7 mouse cellular contexts compared by ENCODE assay signal in the genomic region with DNA sequence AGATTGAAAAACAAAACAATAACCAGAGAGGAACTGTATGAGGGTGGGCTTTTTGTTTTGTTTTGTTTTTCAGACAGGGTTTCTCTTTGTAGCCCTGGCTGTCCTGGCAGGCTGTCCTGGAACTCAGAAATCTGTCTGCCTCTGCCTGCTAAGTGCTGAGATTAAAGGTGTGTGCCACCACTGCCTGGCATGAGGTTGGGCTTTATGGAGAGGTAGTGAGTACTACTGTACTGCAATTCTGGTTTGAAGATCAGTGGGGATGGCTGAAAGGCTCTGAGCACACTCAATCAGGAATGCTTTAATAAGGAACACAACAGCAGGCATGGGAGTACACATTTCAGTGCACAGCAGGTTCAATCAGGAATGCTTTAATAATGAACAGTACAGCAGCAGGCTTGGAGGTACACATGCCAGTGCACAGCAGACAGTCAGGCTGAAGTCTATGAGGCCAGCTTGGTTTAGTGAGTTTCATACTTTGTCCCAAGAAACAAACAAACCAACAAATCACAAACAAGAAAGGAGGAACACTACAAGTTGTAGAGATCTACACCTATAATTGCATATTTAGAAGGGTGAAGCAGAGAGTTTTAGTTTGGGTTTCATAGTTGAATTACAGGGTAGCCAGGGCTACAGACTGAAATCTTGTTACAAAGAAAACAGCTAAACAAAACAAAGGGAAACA. TPM values are rescaled to one million over a fixed set of nuclear protein-coding genes. Genes with fewer than 3 reads are reported as not detected.
A peak's percentile ranks its signal among the peaks of the same experiment; 100 is the strongest.
DNase-seq lines count a peak whose midpoint lies in the region; ATAC-seq and TF ChIP-seq lines count a peak whose summit lies in the region.

No protein-coding gene starts in this region.

- peaks cover 16% of the 10 kb centered on the region for H3K4me1 ChIP-seq in forebrain, embryonic 11.5 days (replicated peaks; ENCODE audit: control insufficient read depth, insufficient read depth, low read length)
- H3K4me1 ChIP-seq in liver, embryonic 16.5 days (ENCODE audit: control insufficient read depth, low read depth, low read length), result peaks cover 31% of the 10 kb centered on the region

- no peaks in the 10 kb centered on the region for H3K36me3 ChIP-seq in forebrain, embryonic 11.5 days (ENCODE audit: control insufficient read depth, insufficient read depth, low read length)
- no peaks in the 10 kb centered on the region for H3K36me3 ChIP-seq in liver, embryonic 16.5 days (ENCODE audit: control insufficient read depth, insufficient read depth)

- peak overlapping the region; percentile 79 for H3K27ac ChIP-seq in layer of hippocampus, adult 2 months
- peak overlapping the region; percentile 99 for H3K27ac ChIP-seq in forebrain, embryonic 11.5 days (ENCODE audit: low read depth, low read length)
- peak overlapping the region; percentile 100 for H3K27ac ChIP-seq in liver, embryonic 16.5 days (ENCODE audit: low read length)

- no peak for ATAC-seq in forebrain, embryonic 11.5 days (replicated peaks; ENCODE audit: low FRiP score)
- no peak for ATAC-seq in liver, embryonic 16.5 days (ENCODE audit: low read depth)

- peak overlapping the region; percentile 66 for H3K9ac ChIP-seq in forebrain, embryonic 11.5 days (ENCODE audit: low read length)
- H3K9ac ChIP-seq in liver, embryonic 16.5 days (ENCODE audit: low read depth, low read length), result peak overlapping the region; percentile 79

- no peaks in the 10 kb centered on the region for H3K27me3 ChIP-seq in forebrain, embryonic 11.5 days (ENCODE audit: control insufficient read depth, insufficient read depth, low read length)
- no peaks in the 10 kb centered on the region for H3K27me3 ChIP-seq in liver, embryonic 16.5 days (ENCODE audit: control insufficient read depth, insufficient read depth, low read depth, low read length)

- no peak for TF ChIP-seq CTCF in layer of hippocampus, adult 2 months (conservative IDR thresholded peaks at IDR 0.05)

- H3K4me3 ChIP-seq in layer of hippocampus, adult 2 months, result no peak overlapping the region; the same call in 1 of the 2 replicates
- no peak overlapping the region for H3K4me3 ChIP-seq in forebrain, embryonic 11.5 days (ENCODE audit: low read depth, low read length)
- H3K4me3 ChIP-seq in liver, embryonic 16.5 days (ENCODE audit: low read depth, low read length), result peak overlapping the region; percentile 69

- H3K9me3 ChIP-seq in forebrain, embryonic 11.5 days (ENCODE audit: control insufficient read depth, low read length), result no peaks in the 10 kb centered on the region
- no peaks in the 10 kb centered on the region for H3K9me3 ChIP-seq in liver, embryonic 16.5 days (replicated peaks; ENCODE audit: control insufficient read depth, low read length)

- no peak overlapping the region for H3K4me2 ChIP-seq in forebrain, embryonic 11.5 days (ENCODE audit: low read depth, low read length, severe bottlenecking)
- H3K4me2 ChIP-seq in liver, embryonic 16.5 days (ENCODE audit: low read depth, low read length), result peak overlapping the region; percentile 69

- no peak for DNase-seq in layer of hippocampus, adult 2 months (ENCODE audit: low spot score in 2 of 2)
- no peak for DNase-seq in layer of hippocampus, adult 9-11 months
- DNase-seq in adipocyte (ENCODE audit: low spot score), result peak; percentile 47
- peak; percentile 56 for DNase-seq in forebrain, embryonic 11.5 days (ENCODE audit: low spot score)
- DNase-seq in layer of hippocampus, postnatal 36 days, result no peak
- DNase-seq in urinary bladder, postnatal 36 days (ENCODE audit: low spot score in 2 of 2), result no peak

RNA-seq across cellular contexts. Expression of gene Hist1h4d, which starts 2.1 kb away (rescaled TPM):
- total RNA-seq in layer of hippocampus, adult 2 months (2021), result 100 to 1,000 TPM; 140 to 146 TPM
- 132 and 133 TPM in 2 replicates for polyA plus RNA-seq in forebrain, embryonic 11.5 days (2014; fragmentation: Nextera tagmentation; extraction: Ambion mirVana)
- polyA plus RNA-seq in liver, embryonic 16.5 days (2015; fragmentation: Nextera tagmentation; extraction: Ambion mirVana), result 126 and 155 TPM in 2 replicates
- 100 to 1,000 TPM; 132 to 135 TPM for total RNA-seq in layer of hippocampus, postnatal 36 days (2021)

RNA-seq across cellular contexts. Expression of gene Hist1h3d, which starts 8.0 kb away (rescaled TPM):
- 10 to 100 TPM; 12.1 to 13.0 TPM for total RNA-seq in layer of hippocampus, adult 2 months (2021)
- 11.9 and 13.9 TPM in 2 replicates for polyA plus RNA-seq in forebrain, embryonic 11.5 days (2014; fragmentation: Nextera tagmentation; extraction: Ambion mirVana)
- polyA plus RNA-seq in liver, embryonic 16.5 days (2015; fragmentation: Nextera tagmentation; extraction: Ambion mirVana), result 6.6 and 7.7 TPM in 2 replicates
- total RNA-seq in layer of hippocampus, postnatal 36 days (2021), result 10 to 100 TPM; 12.8 to 15.5 TPM

RNA-seq across cellular contexts. Expression of gene Hist1h2ad, which starts 9.3 kb away (rescaled TPM):
- 10 to 100 TPM in 1 of 2 experiments, 1 to 10 TPM in 1; 5.0 to 13.0 TPM for total RNA-seq in layer of hippocampus, adult 2 months (2021)
- 2.5 and 3.0 TPM in 2 replicates for polyA plus RNA-seq in forebrain, embryonic 11.5 days (2014; fragmentation: Nextera tagmentation; extraction: Ambion mirVana)
- polyA plus RNA-seq in liver, embryonic 16.5 days (2015; fragmentation: Nextera tagmentation; extraction: Ambion mirVana), result 2.2 and 3.8 TPM in 2 replicates
- total RNA-seq in layer of hippocampus, postnatal 36 days (2021), result 1 to 10 TPM; 5.2 to 9.9 TPM

RNA-seq across cellular contexts. Expression of gene Hist1h2bf, which starts 9.5 kb away (rescaled TPM):
- 10 to 100 TPM; 22.8 to 29.6 TPM for total RNA-seq in layer of hippocampus, adult 2 months (2021)
- polyA plus RNA-seq in forebrain, embryonic 11.5 days (2014; fragmentation: Nextera tagmentation; extraction: Ambion mirVana), result 4.5 and 5.9 TPM in 2 replicates
- polyA plus RNA-seq in liver, embryonic 16.5 days (2015; fragmentation: Nextera tagmentation; extraction: Ambion mirVana), result 3.7 and 5.9 TPM in 2 replicates
- 10 to 100 TPM; 30.2 to 30.9 TPM for total RNA-seq in layer of hippocampus, postnatal 36 days (2021)

RNA-seq across cellular contexts. Expression of gene Hist1h2bg, which starts 12.3 kb away (rescaled TPM):
- 10 to 100 TPM; 74.0 to 78.9 TPM for total RNA-seq in layer of hippocampus, adult 2 months (2021)
- polyA plus RNA-seq in forebrain, embryonic 11.5 days (2014; fragmentation: Nextera tagmentation; extraction: Ambion mirVana), result 7.4 and 10.0 TPM in 2 replicates
- polyA plus RNA-seq in liver, embryonic 16.5 days (2015; fragmentation: Nextera tagmentation; extraction: Ambion mirVana), result 10.6 and 13.5 TPM in 2 replicates
- total RNA-seq in layer of hippocampus, postnatal 36 days (2021), result 10 to 100 TPM; 74.7 to 86.4 TPM

Comparison
In these comparisons a context has a peak if more than half of its experiments do, and no peak if none do; other contexts are left out.
1. DNase-seq: peak in adipocyte (single experiment) and forebrain, embryonic 11.5 days (single experiment); none in layer of hippocampus, adult 2 months (0 of 2), layer of hippocampus, adult 9-11 months (single experiment), layer of hippocampus, postnatal 36 days (0 of 2) and urinary bladder, postnatal 36 days (0 of 2).
2. Peak in every context shown above with its lines, with median percentiles within 50 percentile points of each other: H3K27ac ChIP-seq.